Mouse (Mus musculus): Measurements from ENCODE around the gene Pnp. TPM values are rescaled to one million over a fixed set of nuclear protein-coding genes. Genes with fewer than 3 reads are reported as not detected.

Pnp gene
- 121 and 139 TPM in 2 replicates for polyA plus RNA-seq (2012; rRNA removed)

GRCm38 (mm10) chr14:50930754-50931492, at the start of gene Pnp, which contains the start of gene Pip4p1:
Gene Pnp, plus strand, starts transcription at chr14:50931082.
Gene Pip4p1, minus strand, starts transcription at chr14:50930856.

GRCm38 (mm10) chr14:50897374-50897765, 33.5 kb upstream of the Pnp start, which contains the start of gene Klhl33:
Gene Klhl33, minus strand, starts transcription at chr14:50897507.

GRCm38 (mm10) chr14:50924281-50925064, 6.4 kb upstream of the Pnp start, which contains the start of the genes Osgep and Apex1:
Gene Osgep, minus strand, starts transcription at chr14:50924893.
Gene Apex1, plus strand, starts transcription at chr14:50924968.

GRCm38 (mm10) chr14:50943932-50944667, 13.2 kb downstream of the Pnp start, which contains the start of gene Gm49342:
Gene Gm49342, plus strand, starts transcription at chr14:50944517.

GRCm38 (mm10) chr14:50955942-50956508, 25.1 kb downstream of the Pnp start, which contains the start of gene Pnp2:
Gene Pnp2, plus strand, starts transcription at chr14:50955992.

GRCm38 (mm10) chr14:51007152-51007801, 76.4 kb downstream of the Pnp start, which contains the start of gene Rnase10:
Gene Rnase10, plus strand, starts transcription at chr14:51007751.

Other genes starting within 250 kb of the Pnp start
- not detected in 2 replicates for gene Olfr747, start 237.9 kb upstream of the Pnp start, polyA plus RNA-seq (2012; rRNA removed)
- gene Olfr748, start 223.7 kb upstream of the Pnp start, polyA plus RNA-seq (2012; rRNA removed) = not detected in 2 replicates
- not detected in 2 replicates for gene Olfr749, start 186.0 kb upstream of the Pnp start, polyA plus RNA-seq (2012; rRNA removed)
- 15.8 and 17.7 TPM in 2 replicates for gene Ttc5, start 145.6 kb upstream of the Pnp start, polyA plus RNA-seq (2012; rRNA removed)
- not detected in 2 replicates for gene Ccnb1ip1, start 123.3 kb upstream of the Pnp start, polyA plus RNA-seq (2012; rRNA removed)
- gene Parp2, start 123.2 kb upstream of the Pnp start, polyA plus RNA-seq (2012; rRNA removed) = 26.4 and 32.7 TPM in 2 replicates
- gene Tep1, start 60.5 kb upstream of the Pnp start, polyA plus RNA-seq (2012; rRNA removed) = 5.7 and 6.0 TPM in 2 replicates
- gene Klhl33, start 33.6 kb upstream of the Pnp start, polyA plus RNA-seq (2012; rRNA removed) = 0.11 and 0.28 TPM in 2 replicates
- gene Osgep, start 6.2 kb upstream of the Pnp start, polyA plus RNA-seq (2012; rRNA removed) = 40.4 and 47.9 TPM in 2 replicates
- 44.1 and 50.6 TPM in 2 replicates for gene Apex1, start 6.1 kb upstream of the Pnp start, polyA plus RNA-seq (2012; rRNA removed)
- 35.0 and 41.2 TPM in 2 replicates for gene Pip4p1, start 226 bp upstream of the Pnp start, polyA plus RNA-seq (2012; rRNA removed)
- 103 and 127 TPM in 2 replicates for gene Gm49342, start 13.4 kb downstream of the Pnp start, polyA plus RNA-seq (2012; rRNA removed)
- gene Pnp2, start 24.9 kb downstream of the Pnp start, polyA plus RNA-seq (2012; rRNA removed) = 6.7 and 8.1 TPM in 2 replicates
- gene Rnase10, start 76.7 kb downstream of the Pnp start, polyA plus RNA-seq (2012; rRNA removed) = 0.02 and 0.05 TPM in 2 replicates
- gene Rnase9, start 110.8 kb downstream of the Pnp start, polyA plus RNA-seq (2012; rRNA removed) = not detected in 2 replicates
- gene Rnase11, start 119.1 kb downstream of the Pnp start, polyA plus RNA-seq (2012; rRNA removed) = 0.06 TPM in 1 of 2 replicates, not detected in the other
- gene Rnase12, start 126.6 kb downstream of the Pnp start, polyA plus RNA-seq (2012; rRNA removed) = 1.3 and 1.7 TPM in 2 replicates
- not detected in 2 replicates for gene Olfr750, start 143.4 kb downstream of the Pnp start, polyA plus RNA-seq (2012; rRNA removed)
- gene Rnase4, start 160.0 kb downstream of the Pnp start, polyA plus RNA-seq (2012; rRNA removed) = 29.7 and 48.3 TPM in 2 replicates
- gene Ang, start 160.1 kb downstream of the Pnp start, polyA plus RNA-seq (2012; rRNA removed) = 11.6 and 17.1 TPM in 2 replicates
- not detected in 2 replicates for gene Eddm3b, start 183.3 kb downstream of the Pnp start, polyA plus RNA-seq (2012; rRNA removed)
- 2.6 and 4.3 TPM in 2 replicates for gene Rnase6, start 192.8 kb downstream of the Pnp start, polyA plus RNA-seq (2012; rRNA removed)
- 0.07 and 0.82 TPM in 2 replicates for gene Rnase1, start 215.7 kb downstream of the Pnp start, polyA plus RNA-seq (2012; rRNA removed)
- not detected in 2 replicates for gene Rnase2b, start 231.2 kb downstream of the Pnp start, polyA plus RNA-seq (2012; rRNA removed)